Mouse (Mus musculus) lung, postnatal 4 days (tissue): Measurements from ENCODE around the gene Ddhd1.

Experiments used
- DNase-seq, 2 experiments: peaks; one replicate each; pipeline ENCODE4 v3.0.0; 2021

Ddhd1 gene

DNA sequence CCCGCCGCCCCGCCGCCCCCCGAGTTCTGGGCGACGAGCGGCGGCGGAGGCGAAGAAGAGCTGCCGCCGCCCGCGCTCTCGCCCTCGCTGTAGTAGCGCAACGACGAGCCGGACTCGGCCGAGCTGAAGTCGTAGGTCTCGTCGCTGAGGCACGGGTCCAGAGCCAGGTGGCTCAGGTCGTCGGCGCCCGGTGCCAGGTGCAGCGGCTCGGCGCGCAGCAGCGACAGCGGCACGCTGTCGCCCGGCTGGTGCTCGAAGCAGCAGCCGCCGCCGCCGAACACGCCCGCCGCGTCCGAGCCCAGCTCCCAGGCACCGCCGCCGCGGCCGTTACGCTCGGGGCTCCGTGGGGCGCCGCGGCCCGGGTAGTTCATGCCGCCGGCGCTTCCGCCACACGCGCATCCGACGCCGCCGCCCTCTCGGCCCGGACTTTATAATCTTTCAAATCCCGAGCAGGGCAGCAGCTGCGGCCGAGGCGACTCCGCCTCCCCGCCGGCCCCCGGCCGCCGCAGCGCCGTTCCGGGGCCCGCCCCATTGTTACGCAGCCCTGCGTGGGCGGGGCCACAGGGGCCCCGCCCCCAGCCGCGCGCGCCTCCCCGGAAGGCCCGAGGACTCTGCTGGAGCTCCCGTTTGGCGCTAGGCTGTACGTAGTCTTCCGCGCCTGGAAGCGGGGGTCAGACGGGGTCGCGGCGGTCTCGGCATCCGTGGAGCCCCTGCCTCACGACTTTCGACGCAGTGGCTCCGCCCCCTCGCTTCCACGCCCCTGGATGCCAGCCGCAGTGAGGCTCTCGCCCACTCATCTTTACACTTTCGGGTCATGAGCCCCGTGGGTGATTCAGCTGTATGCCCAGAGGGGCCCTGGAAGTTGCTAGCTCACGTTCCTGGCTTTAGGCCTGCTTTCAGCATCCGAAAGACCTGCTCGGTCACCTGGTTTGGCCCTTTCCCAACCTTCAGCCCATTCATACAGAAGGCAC lies at the start of gene Ddhd1:
Ddhd1 (minus strand) TSS at position 503 of the 971 bp plus-strand sequence.
- peak; percentile 91 to 93 for DNase-seq

GRCm38 (mm10) chr14:45707176-45707910 lies 49.4 kb upstream of the Ddhd1 start:
- DNase-seq = no peak

GRCm38 (mm10) chr14:45700031-45700572 lies 42.2 kb upstream of the Ddhd1 start:
- no peak for DNase-seq

DNA sequence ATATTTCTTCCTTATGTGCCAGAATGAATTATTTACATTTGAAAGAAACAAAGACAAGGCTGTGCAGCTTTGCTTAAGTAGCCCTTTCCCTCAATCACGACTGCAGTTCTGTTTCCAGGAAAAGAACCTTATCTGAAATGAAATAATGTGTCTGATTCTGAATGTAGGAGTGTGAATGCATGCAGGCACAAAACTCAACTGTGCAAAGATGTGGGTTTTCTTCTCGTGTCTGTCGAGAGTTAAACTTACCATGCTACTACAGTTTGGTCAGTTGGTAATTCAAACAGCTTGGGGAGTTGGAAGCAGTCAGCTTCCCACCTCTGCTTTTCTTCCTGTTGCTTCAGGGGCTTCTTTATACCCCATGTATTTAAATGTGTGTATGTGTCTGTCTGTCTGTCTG lies 40.9 kb upstream of the Ddhd1 start:
- no peak for DNase-seq

DNA sequence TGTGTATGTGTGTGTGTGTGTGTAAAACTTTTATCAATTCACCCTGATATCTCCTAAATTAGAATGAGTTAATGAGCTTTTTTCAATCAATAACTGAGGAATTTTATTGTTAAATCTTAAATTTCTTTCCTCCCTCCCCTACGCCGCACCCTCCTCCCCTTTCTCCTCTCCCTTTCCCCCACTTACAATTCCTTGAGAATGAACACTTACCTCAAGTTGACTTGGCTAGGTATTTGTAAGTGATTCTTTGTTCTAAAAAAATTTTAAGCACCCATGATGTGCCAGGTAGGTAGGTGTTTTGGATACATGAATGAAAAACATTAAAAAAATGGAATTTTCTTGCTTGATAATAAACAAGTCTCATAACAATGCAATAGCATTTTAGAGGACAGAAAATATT lies 38.2 kb upstream of the Ddhd1 start:
- DNase-seq = no peak

GRCm38 (mm10) chr14:45693891-45694290 lies 35.9 kb upstream of the Ddhd1 start:
- DNase-seq = no peak

- peak; percentile 45 to 62 for DNase-seq
These were observed 32.7 kb upstream of the Ddhd1 start for GRCm38 (mm10) chr14:45690520-45691246.

GRCm38 (mm10) chr14:45685313-45685712 lies 27.4 kb upstream of the Ddhd1 start:
- DNase-seq = no peak

GRCm38 (mm10) chr14:45676722-45677121 lies 18.8 kb upstream of the Ddhd1 start:
- DNase-seq = peak; percentile 16 to 34

- DNase-seq = peak; percentile 22 to 49
These were observed 10.4 kb upstream of the Ddhd1 start for GRCm38 (mm10) chr14:45668325-45668724.

GRCm38 (mm10) chr14:45667231-45667630 lies 9.3 kb upstream of the Ddhd1 start:
- DNase-seq = peak; percentile 38 to 52

- no peak for DNase-seq
These were observed 3.6 kb upstream of the Ddhd1 start for GRCm38 (mm10) chr14:45661575-45661974.

- DNase-seq = no peak
These were observed 2.4 kb upstream of the Ddhd1 start for GRCm38 (mm10) chr14:45660315-45660714.

DNA sequence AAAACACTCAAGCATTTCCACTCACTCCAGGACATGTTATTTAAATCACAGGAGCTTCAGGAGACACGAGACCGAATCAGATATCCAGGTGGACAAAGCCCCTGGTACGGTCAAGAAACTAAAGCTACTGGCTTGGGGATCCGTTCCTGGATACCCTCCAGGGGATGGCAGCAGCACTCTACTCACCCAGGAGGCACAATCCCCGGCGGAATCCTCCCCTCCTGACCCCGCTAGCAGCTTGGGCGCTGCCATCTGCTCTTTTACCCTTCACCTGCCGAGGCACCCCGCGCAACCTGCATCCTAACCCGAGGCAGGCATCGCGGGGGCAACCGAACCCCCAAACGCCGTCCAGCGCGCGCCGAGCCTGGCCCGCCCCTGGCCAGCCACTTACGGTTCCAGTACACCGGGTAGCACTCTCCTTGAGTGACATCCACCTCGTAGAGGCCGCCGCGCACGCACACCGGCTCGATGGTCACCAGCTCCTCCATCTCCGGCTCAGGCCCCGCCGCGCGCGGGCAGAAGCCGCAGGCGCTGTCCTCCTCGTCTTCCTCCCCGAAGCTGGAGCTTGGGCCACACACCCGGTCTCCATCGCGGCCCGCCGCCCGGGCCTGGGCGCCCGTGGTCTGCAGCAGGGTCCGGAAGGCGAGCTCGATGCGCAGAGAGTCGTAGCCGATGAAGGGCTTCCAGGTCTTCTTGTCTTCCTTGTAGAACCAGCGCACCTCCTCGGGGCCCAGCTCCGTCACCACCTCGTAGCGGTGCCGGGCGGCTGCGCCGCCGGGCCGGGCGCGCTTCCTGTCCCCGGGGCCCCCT lies 907 bp downstream of the Ddhd1 start:
- peak; percentile 60 to 65 for DNase-seq

DNA sequence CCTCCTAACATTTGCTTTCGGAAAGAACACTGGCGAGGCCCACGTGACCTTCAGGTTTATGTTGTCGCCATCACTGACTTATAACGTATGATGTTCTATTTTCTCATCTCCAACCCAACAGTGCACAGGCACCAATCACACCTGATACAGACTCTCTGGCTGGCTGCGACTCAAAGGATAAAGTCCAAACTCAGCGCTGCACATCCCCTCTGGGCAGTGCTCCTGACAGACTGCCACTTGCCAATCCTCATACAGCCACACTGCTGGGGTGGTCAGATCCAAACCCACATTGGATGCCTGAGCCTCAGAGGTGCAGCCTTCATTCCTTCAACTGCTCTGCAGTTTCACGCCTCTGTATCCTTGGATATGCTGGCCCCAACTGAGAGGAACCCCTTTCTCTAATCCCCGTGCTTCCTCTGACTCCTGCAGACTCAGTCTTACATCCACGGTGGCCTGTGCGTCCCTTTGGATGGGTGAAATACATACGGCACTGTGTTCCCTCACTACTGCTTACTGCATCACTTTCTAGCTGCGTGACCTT lies 3.0 kb downstream of the Ddhd1 start:
- no peak for DNase-seq

- no peak for DNase-seq
These were observed 4.2 kb downstream of the Ddhd1 start for GRCm38 (mm10) chr14:45653756-45654155.

- DNase-seq = no peak
These were observed 8.7 kb downstream of the Ddhd1 start for GRCm38 (mm10) chr14:45648999-45649818.

GRCm38 (mm10) chr14:45648144-45648543 lies 9.8 kb downstream of the Ddhd1 start:
- DNase-seq = no peak

DNA sequence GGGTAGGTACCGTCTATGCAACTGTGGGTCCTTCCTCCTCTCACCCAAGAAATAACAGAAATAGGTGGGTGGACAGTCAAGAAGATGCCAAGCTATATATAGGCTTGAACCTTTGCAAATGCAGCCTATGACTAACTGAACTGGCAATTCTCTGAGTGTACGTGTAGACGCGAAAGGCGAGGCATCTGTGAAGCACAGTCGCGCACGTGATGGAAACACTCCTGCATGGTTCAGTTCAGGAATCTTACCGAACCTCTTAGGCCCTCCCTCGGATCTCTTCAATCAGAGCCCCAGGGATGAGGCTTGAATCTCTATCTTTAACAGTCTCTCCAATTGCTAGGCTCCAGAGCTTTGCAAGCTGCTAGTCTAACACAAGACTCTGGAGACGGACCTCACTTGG lies 10.3 kb downstream of the Ddhd1 start:
- no peak for DNase-seq

DNA sequence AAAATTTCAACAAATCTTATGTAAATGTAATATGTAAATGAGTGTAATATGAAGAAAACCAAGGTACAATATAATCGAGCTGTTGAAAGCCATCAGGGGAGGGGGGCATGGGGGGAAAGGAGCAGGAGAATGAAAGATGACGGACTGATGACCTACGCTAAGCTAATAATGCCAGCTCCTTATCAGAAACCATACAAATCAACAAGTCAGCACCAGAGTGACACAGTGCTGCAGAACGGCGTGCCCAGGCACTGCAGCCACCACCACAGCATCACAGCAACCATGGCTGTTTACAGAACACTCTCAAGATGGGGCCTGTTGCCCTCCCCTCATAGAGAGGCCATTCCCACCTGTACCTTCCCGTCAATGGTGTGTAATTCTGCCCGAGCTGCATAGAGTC lies 10.8 kb downstream of the Ddhd1 start:
- DNase-seq = no peak

DNA sequence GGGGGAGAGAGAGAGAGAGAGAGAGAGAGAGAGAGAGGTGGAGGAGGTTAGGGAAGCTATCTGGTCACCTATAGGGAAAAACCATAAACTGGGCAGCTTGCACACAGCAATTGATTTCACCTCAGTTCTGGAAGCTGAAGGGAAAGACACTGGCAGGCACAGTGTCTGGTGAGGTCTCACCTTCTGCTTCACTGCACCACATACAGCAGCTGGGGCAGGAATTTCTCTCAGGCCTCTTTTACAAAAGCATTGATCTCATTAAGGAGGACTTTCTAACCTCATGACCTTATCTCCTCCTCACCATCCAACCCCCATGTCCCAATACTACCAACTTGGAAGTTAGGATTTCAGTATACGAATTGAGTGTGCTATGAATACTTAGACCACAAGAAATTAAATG lies 13.2 kb downstream of the Ddhd1 start:
- no peak for DNase-seq
